ENCODE assay signal across 25 mouse cellular contexts in genomic region chr2:27218569-27218968, GRCm38 (mm10). TPM values are rescaled to one million over a fixed set of nuclear protein-coding genes. Genes with fewer than 3 reads are reported as not detected.
A peak's percentile ranks its signal among the peaks of the same experiment; 100 is the strongest.
DNase-seq lines count a peak whose midpoint lies in the region; ATAC-seq and TF ChIP-seq lines count a peak whose summit lies in the region.
"Had no signal": no experiment of that assay in that cellular context is flagged by ENCODE, and none has a peak within 500 bp of the region (broad histone marks: within the 10 kb centered on the region; RNA-seq: fewer than 3 reads in every experiment).

No protein-coding gene starts in this region.

- no peaks in the 10 kb centered on the region for H3K36me3 ChIP-seq in heart, embryonic 10.5 days
- H3K36me3 ChIP-seq in heart, adult 2 months (ENCODE audit: control insufficient read depth, insufficient read depth, low read length) = no peaks in the 10 kb centered on the region
- H3K36me3 ChIP-seq in heart, embryonic 15.5 days = no peaks in the 10 kb centered on the region
- H3K36me3 ChIP-seq in limb, embryonic 15.5 days = no peaks in the 10 kb centered on the region
- H3K36me3 ChIP-seq in limb, embryonic 10.5 days = no peaks in the 10 kb centered on the region
- no peaks in the 10 kb centered on the region for H3K36me3 ChIP-seq in embryonic facial prominence, embryonic 15.5 days
- no peaks in the 10 kb centered on the region for H3K36me3 ChIP-seq in forebrain, embryonic 16.5 days (ENCODE audit: control insufficient read depth, insufficient read depth)
- H3K36me3 ChIP-seq: midbrain, embryonic 10.5 days; midbrain, embryonic 15.5 days; neural tube, embryonic 15.5 days had no signal

- WGBS in heart, embryonic 10.5 days = 81% methylated on average over 8 of the region's 8 CpGs
- WGBS in heart, adult 2 months = 70% methylated on average over 8 of the region's 8 CpGs
- 78% methylated on average over 8 of the region's 8 CpGs for WGBS in heart, embryonic 15.5 days
- 78% methylated on average over 8 of the region's 8 CpGs for WGBS in limb, embryonic 15.5 days
- WGBS in limb, embryonic 10.5 days = 75% methylated on average over 8 of the region's 8 CpGs
- WGBS in embryonic facial prominence, embryonic 15.5 days = 81% methylated on average over 8 of the region's 8 CpGs
- 82% methylated on average over 8 of the region's 8 CpGs for WGBS in forebrain, embryonic 16.5 days

- no peak for DNase-seq in heart, embryonic 10.5 days (ENCODE audit: low spot score)
- DNase-seq in heart, adult 2 months = no peak
- no peak for DNase-seq in heart, adult 18-20 months
- DNase-seq in limb, embryonic 10.5 days (ENCODE audit: low spot score) = no peak
- DNase-seq: cerebellum, adult 11 months; gastrocnemius, postnatal 36 days; kidney, adult 11 months; kidney, postnatal 14 days; retina, postnatal 1 day; right cerebral cortex, postnatal 14 days had no signal

- H3K79me2 ChIP-seq in heart, adult 2 months (replicated peaks; ENCODE audit: control insufficient read depth, insufficient read depth, low read length) = no peaks in the 10 kb centered on the region

- H3K9ac ChIP-seq in heart, adult 2 months (ENCODE audit: low read depth, low read length) = no peak overlapping the region
- H3K9ac ChIP-seq in heart, embryonic 15.5 days = no peak overlapping the region
- H3K9ac ChIP-seq in limb, embryonic 15.5 days = no peak overlapping the region
- H3K9ac ChIP-seq in embryonic facial prominence, embryonic 15.5 days = no peak overlapping the region
- H3K9ac ChIP-seq in forebrain, embryonic 16.5 days (replicated peaks; ENCODE audit: low read depth, low read length) = no peak overlapping the region
- H3K9ac ChIP-seq: forebrain, embryonic 13.5 days; hindbrain, embryonic 14.5 days; midbrain, embryonic 15.5 days; neural tube, embryonic 15.5 days had no signal

- H3K27ac ChIP-seq in heart, embryonic 10.5 days = peak overlapping the region; percentile 72; the same call in 1 of the 2 replicates
- H3K27ac ChIP-seq in heart, adult 2 months = no peak overlapping the region
- H3K27ac ChIP-seq in heart, embryonic 15.5 days = peak overlapping the region; percentile 80
- H3K27ac ChIP-seq in limb, embryonic 15.5 days = no peak overlapping the region
- no peak overlapping the region; the same call in 1 of the 2 replicates for H3K27ac ChIP-seq in limb, embryonic 10.5 days
- H3K27ac ChIP-seq in embryonic facial prominence, embryonic 15.5 days (replicated peaks) = no peak overlapping the region
- H3K27ac ChIP-seq in forebrain, embryonic 16.5 days (ENCODE audit: low read length) = no peak overlapping the region
- H3K27ac ChIP-seq: forebrain, embryonic 13.5 days; hindbrain, embryonic 14.5 days; left cerebral cortex, adult 2 months; midbrain, embryonic 10.5 days; midbrain, embryonic 15.5 days; neural tube, embryonic 15.5 days had no signal

- TF ChIP-seq CTCF in heart, adult 2 months (IDR thresholded peaks at IDR 0.05) = no peak

- H3K4me1 ChIP-seq in heart, embryonic 10.5 days = peaks cover 51% of the 10 kb centered on the region
- H3K4me1 ChIP-seq in heart, adult 2 months (ENCODE audit: control insufficient read depth, insufficient read depth, low read length) = peaks cover 1% of the 10 kb centered on the region; the same call in 1 of the 2 replicates
- H3K4me1 ChIP-seq in heart, embryonic 15.5 days (replicated peaks) = peaks cover 31% of the 10 kb centered on the region
- 0 out of 2 replicates have a peak, but pooled peaks cover 4% of the 10 kb centered on the region for H3K4me1 ChIP-seq in limb, embryonic 15.5 days
- peaks cover 23% of the 10 kb centered on the region for H3K4me1 ChIP-seq in limb, embryonic 10.5 days
- H3K4me1 ChIP-seq in embryonic facial prominence, embryonic 15.5 days = no peaks in the 10 kb centered on the region
- peaks cover 13% of the 10 kb centered on the region for H3K4me1 ChIP-seq in forebrain, embryonic 16.5 days (replicated peaks; ENCODE audit: control insufficient read depth, insufficient read depth, low read length)
- H3K4me1 ChIP-seq: midbrain, embryonic 10.5 days; neural tube, embryonic 15.5 days had no signal

- TF ChIP-seq POLR2A in heart, adult 2 months (IDR thresholded peaks at IDR 0.05; ENCODE audit: insufficient read depth, low read depth, low read length) = no peak

- intact Hi-C loops in heart, adult 2 months (cut with DNase I) = no loop called here

- no peak for TF ChIP-seq EP300 in heart, adult 2 months (IDR thresholded peaks at IDR 0.05; ENCODE audit: insufficient read depth, low read depth, low read length)

- no peak overlapping the region for H3K4me2 ChIP-seq in heart, embryonic 15.5 days
- no peak overlapping the region for H3K4me2 ChIP-seq in limb, embryonic 15.5 days
- H3K4me2 ChIP-seq in embryonic facial prominence, embryonic 15.5 days (replicated peaks) = no peak overlapping the region
- H3K4me2 ChIP-seq in forebrain, embryonic 16.5 days (ENCODE audit: low read length) = no peak overlapping the region
- H3K4me2 ChIP-seq: forebrain, embryonic 13.5 days; hindbrain, embryonic 14.5 days; midbrain, embryonic 15.5 days; neural tube, embryonic 15.5 days had no signal

- H3K27me3 ChIP-seq in heart, embryonic 10.5 days (ENCODE audit: insufficient read depth, poor library complexity, severe bottlenecking) = peaks cover 10% of the 10 kb centered on the region
- H3K27me3 ChIP-seq in heart, adult 2 months (ENCODE audit: control insufficient read depth, insufficient read depth, low read length) = no peaks in the 10 kb centered on the region
- H3K27me3 ChIP-seq in heart, embryonic 15.5 days = no peaks in the 10 kb centered on the region
- H3K27me3 ChIP-seq in limb, embryonic 15.5 days = no peaks in the 10 kb centered on the region
- no peaks in the 10 kb centered on the region for H3K27me3 ChIP-seq in limb, embryonic 10.5 days (ENCODE audit: low read depth, poor library complexity, severe bottlenecking)
- H3K27me3 ChIP-seq in embryonic facial prominence, embryonic 15.5 days = no peaks in the 10 kb centered on the region
- H3K27me3 ChIP-seq in forebrain, embryonic 16.5 days (replicated peaks; ENCODE audit: control insufficient read depth, insufficient read depth, low read length) = no peaks in the 10 kb centered on the region
- H3K27me3 ChIP-seq: forebrain, embryonic 13.5 days; midbrain, embryonic 15.5 days; neural tube, embryonic 15.5 days had no signal

- ATAC-seq in heart, embryonic 15.5 days (replicated peaks; ENCODE audit: insufficient number of reproducible peaks, insufficient read depth, low FRiP score, low read depth) = no peak
- ATAC-seq in limb, embryonic 15.5 days (ENCODE audit: insufficient number of reproducible peaks, low FRiP score, low TSS enrichment, low read depth) = 0 out of 2 replicates have a peak, but pooled peaks have one; percentile 5
- ATAC-seq in embryonic facial prominence, embryonic 15.5 days (ENCODE audit: insufficient number of reproducible peaks, low FRiP score, low TSS enrichment, low read depth) = peak; percentile 6; the same call in 1 of the 2 replicates
- ATAC-seq in forebrain, embryonic 16.5 days = no peak
- ATAC-seq: CD4-positive, CD25-positive, alpha-beta regulatory T cell, adult 4 months; inflammation-experienced regulatory T-cells, adult 6 months; midbrain, embryonic 15.5 days had no signal

- no peaks in the 10 kb centered on the region for H3K9me3 ChIP-seq in heart, embryonic 10.5 days
- no peaks in the 10 kb centered on the region for H3K9me3 ChIP-seq in heart, embryonic 15.5 days (replicated peaks)
- no peaks in the 10 kb centered on the region for H3K9me3 ChIP-seq in limb, embryonic 15.5 days
- no peaks in the 10 kb centered on the region for H3K9me3 ChIP-seq in limb, embryonic 10.5 days (replicated peaks)
- H3K9me3 ChIP-seq in embryonic facial prominence, embryonic 15.5 days (replicated peaks) = no peaks in the 10 kb centered on the region
- no peaks in the 10 kb centered on the region for H3K9me3 ChIP-seq in forebrain, embryonic 16.5 days (ENCODE audit: control insufficient read depth, low read length)
- H3K9me3 ChIP-seq: forebrain, embryonic 13.5 days; midbrain, embryonic 10.5 days; midbrain, embryonic 15.5 days; neural tube, embryonic 15.5 days had no signal

- no peak overlapping the region for H3K4me3 ChIP-seq in heart, embryonic 10.5 days
- H3K4me3 ChIP-seq in heart, adult 2 months = no peak overlapping the region
- H3K4me3 ChIP-seq in heart, embryonic 15.5 days = no peak overlapping the region
- H3K4me3 ChIP-seq in limb, embryonic 15.5 days = no peak overlapping the region
- no peak overlapping the region for H3K4me3 ChIP-seq in limb, embryonic 10.5 days
- H3K4me3 ChIP-seq in embryonic facial prominence, embryonic 15.5 days (replicated peaks) = no peak overlapping the region
- no peak overlapping the region for H3K4me3 ChIP-seq in forebrain, embryonic 16.5 days (replicated peaks; ENCODE audit: low read length)
- H3K4me3 ChIP-seq: forebrain, embryonic 13.5 days; left cerebral cortex, adult 2 months; midbrain, embryonic 10.5 days; midbrain, embryonic 15.5 days; neural tube, embryonic 15.5 days had no signal

RNA-seq across cellular contexts. Expression of gene Sardh, which starts 29.6 kb away (rescaled TPM):
- 11.8 and 13.4 TPM in 2 replicates for polyA plus RNA-seq in heart, embryonic 10.5 days (2016; fragmentation: Nextera tagmentation; extraction: Ambion mirVana)
- 1 to 10 TPM; 4.7 to 6.5 TPM for total RNA-seq in heart, adult 2 months (2021)
- 18.0 and 19.1 TPM in 2 replicates for polyA plus RNA-seq in heart, adult 2 months (2012; rRNA removed)
- 18.7 and 21.4 TPM in 2 replicates for polyA plus RNA-seq in heart, embryonic 15.5 days (2015; fragmentation: Nextera tagmentation; extraction: Ambion mirVana)
- 1 to 10 TPM; 7.1 TPM for total RNA-seq in heart, adult 18-20 months (2021)
- polyA plus RNA-seq in limb, embryonic 15.5 days (2015; fragmentation: Nextera tagmentation; extraction: Ambion mirVana) = 8.6 and 10.3 TPM in 2 replicates
- 2.5 and 3.1 TPM in 2 replicates for polyA plus RNA-seq in limb, embryonic 10.5 days (2016; fragmentation: Nextera tagmentation; extraction: Ambion mirVana)
- 6.3 and 8.5 TPM in 2 replicates for polyA plus RNA-seq in embryonic facial prominence, embryonic 15.5 days (2015; fragmentation: Nextera tagmentation; extraction: Ambion mirVana)
- 4.1 and 5.8 TPM in 2 replicates for polyA plus RNA-seq in forebrain, embryonic 16.5 days (2015; fragmentation: Nextera tagmentation; extraction: Ambion mirVana)
- total RNA-seq: megakaryocyte progenitor cell, adult 5-6 weeks had no signal

RNA-seq across cellular contexts. Expression of gene Dbh, which starts 53.5 kb away (rescaled TPM):
- 0.21 and 0.69 TPM in 2 replicates for polyA plus RNA-seq in heart, embryonic 10.5 days (2016; fragmentation: Nextera tagmentation; extraction: Ambion mirVana)
- 1 to 10 TPM; 1.1 to 2.1 TPM for total RNA-seq in heart, adult 2 months (2021)
- polyA plus RNA-seq in heart, adult 2 months (2012; rRNA removed) = 7.7 and 9.4 TPM in 2 replicates
- polyA plus RNA-seq in heart, embryonic 15.5 days (2015; fragmentation: Nextera tagmentation; extraction: Ambion mirVana) = 0.60 and 6.5 TPM in 2 replicates
- 1 to 10 TPM; 1.6 to 1.7 TPM for total RNA-seq in heart, adult 18-20 months (2021)
- 0.30 and 0.51 TPM in 2 replicates for polyA plus RNA-seq in limb, embryonic 15.5 days (2015; fragmentation: Nextera tagmentation; extraction: Ambion mirVana)
- polyA plus RNA-seq in limb, embryonic 10.5 days (2016; fragmentation: Nextera tagmentation; extraction: Ambion mirVana) = not detected in 2 replicates
- 0.55 and 1.1 TPM in 2 replicates for polyA plus RNA-seq in embryonic facial prominence, embryonic 15.5 days (2015; fragmentation: Nextera tagmentation; extraction: Ambion mirVana)
- not detected in 2 replicates for polyA plus RNA-seq in forebrain, embryonic 16.5 days (2015; fragmentation: Nextera tagmentation; extraction: Ambion mirVana)
- total RNA-seq: common myeloid progenitor, adult 5-6 weeks; gastrocnemius, postnatal 36 days; megakaryocyte progenitor cell, adult 5-6 weeks had no signal
- polyA plus RNA-seq: CD4-positive, CD25-positive, alpha-beta regulatory T cell, adult 4 months; forebrain, embryonic 13.5 days; kidney, embryonic 14.5 days had no signal

Comparison
In these comparisons a context has a peak if more than half of its experiments do, and no peak if none do; other contexts are left out.
1. H3K27ac ChIP-seq: peak in heart, embryonic 10.5 days (single experiment) and heart, embryonic 15.5 days (single experiment); none in heart, adult 2 months (single experiment), limb, embryonic 15.5 days (single experiment), limb, embryonic 10.5 days (single experiment), embryonic facial prominence, embryonic 15.5 days (single experiment) and forebrain, embryonic 16.5 days (single experiment).
2. ATAC-seq: peak in limb, embryonic 15.5 days (single experiment) and embryonic facial prominence, embryonic 15.5 days (single experiment); none in heart, embryonic 15.5 days (single experiment) and forebrain, embryonic 16.5 days (single experiment).